Mouse (Mus musculus) retina, postnatal 7 days (tissue): ENCODE data around the gene Lgals4.

ENCODE experiments used
- DNase-seq: peaks from one replicate; pipeline ENCODE4 v3.0.0-alpha.2; 2012; ENCODE audit warnings: low read depth, low spot score

Gene Lgals4

GRCm38 (mm10) chr7:28833723-28834347 is at the start of gene Lgals4:
Gene Lgals4 (plus strand): TSS chr7:28833854.
- DNase-seq: no peak

- no peak for DNase-seq
Observed at GRCm38 (mm10) chr7:28785161-28785560, 48.5 kb upstream of the Lgals4 start.

- no peak for DNase-seq
Observed at GRCm38 (mm10) chr7:28787884-28788283, 45.8 kb upstream of the Lgals4 start.

GRCm38 (mm10) chr7:28788307-28789195 is 45.1 kb upstream of the Lgals4 start, which contains the start of gene Rinl:
Gene Rinl (plus strand): TSS chr7:28788969.
- no peak for DNase-seq

GRCm38 (mm10) chr7:28789235-28789634 is 44.4 kb upstream of the Lgals4 start:
- DNase-seq: no peak

- DNase-seq: no peak
Observed at GRCm38 (mm10) chr7:28790066-28790806, 43.4 kb upstream of the Lgals4 start.

- DNase-seq: no peak
Observed at GRCm38 (mm10) chr7:28791706-28792105, 41.9 kb upstream of the Lgals4 start.

- DNase-seq: no peak
Observed at GRCm38 (mm10) chr7:28792391-28793185, 41.1 kb upstream of the Lgals4 start.

- no peak for DNase-seq
Observed at GRCm38 (mm10) chr7:28793834-28794233, 39.8 kb upstream of the Lgals4 start.

GRCm38 (mm10) chr7:28794496-28794895 is 39.2 kb upstream of the Lgals4 start:
- DNase-seq: no peak

- no peak for DNase-seq
Observed at GRCm38 (mm10) chr7:28795832-28796231, 37.8 kb upstream of the Lgals4 start.

GRCm38 (mm10) chr7:28796562-28796975 is 37.1 kb upstream of the Lgals4 start:
- DNase-seq: peak; percentile 62

- no peak for DNase-seq
Observed at GRCm38 (mm10) chr7:28799994-28800393, 33.7 kb upstream of the Lgals4 start.

GRCm38 (mm10) chr7:28801451-28801850 is 32.2 kb upstream of the Lgals4 start:
- no peak for DNase-seq

GRCm38 (mm10) chr7:28801901-28802670 is 31.6 kb upstream of the Lgals4 start:
- DNase-seq: no peak

GRCm38 (mm10) chr7:28802846-28803588 is 30.6 kb upstream of the Lgals4 start:
- DNase-seq: no peak

- no peak for DNase-seq
Observed at GRCm38 (mm10) chr7:28803756-28804155, 29.9 kb upstream of the Lgals4 start.

GRCm38 (mm10) chr7:28806869-28807268 is 26.8 kb upstream of the Lgals4 start:
- no peak for DNase-seq

GRCm38 (mm10) chr7:28807641-28808220 is 25.9 kb upstream of the Lgals4 start:
- no peak for DNase-seq
